Mouse (Mus musculus) kidney, postnatal 36 days (tissue): Measurements from ENCODE around the gene Vax2.

Experiments
- DNase-seq, 2 experiments: peaks; one replicate each; pipeline ENCODE4 v3.0.0; 2021 to 2022; ENCODE audit warnings: mixed read lengths in 2 of 2

The Vax2 gene

GRCm38 (mm10) chr6:83711725-83712475 is 836 bp downstream of the Vax2 start:
- no peak for DNase-seq

DNA sequence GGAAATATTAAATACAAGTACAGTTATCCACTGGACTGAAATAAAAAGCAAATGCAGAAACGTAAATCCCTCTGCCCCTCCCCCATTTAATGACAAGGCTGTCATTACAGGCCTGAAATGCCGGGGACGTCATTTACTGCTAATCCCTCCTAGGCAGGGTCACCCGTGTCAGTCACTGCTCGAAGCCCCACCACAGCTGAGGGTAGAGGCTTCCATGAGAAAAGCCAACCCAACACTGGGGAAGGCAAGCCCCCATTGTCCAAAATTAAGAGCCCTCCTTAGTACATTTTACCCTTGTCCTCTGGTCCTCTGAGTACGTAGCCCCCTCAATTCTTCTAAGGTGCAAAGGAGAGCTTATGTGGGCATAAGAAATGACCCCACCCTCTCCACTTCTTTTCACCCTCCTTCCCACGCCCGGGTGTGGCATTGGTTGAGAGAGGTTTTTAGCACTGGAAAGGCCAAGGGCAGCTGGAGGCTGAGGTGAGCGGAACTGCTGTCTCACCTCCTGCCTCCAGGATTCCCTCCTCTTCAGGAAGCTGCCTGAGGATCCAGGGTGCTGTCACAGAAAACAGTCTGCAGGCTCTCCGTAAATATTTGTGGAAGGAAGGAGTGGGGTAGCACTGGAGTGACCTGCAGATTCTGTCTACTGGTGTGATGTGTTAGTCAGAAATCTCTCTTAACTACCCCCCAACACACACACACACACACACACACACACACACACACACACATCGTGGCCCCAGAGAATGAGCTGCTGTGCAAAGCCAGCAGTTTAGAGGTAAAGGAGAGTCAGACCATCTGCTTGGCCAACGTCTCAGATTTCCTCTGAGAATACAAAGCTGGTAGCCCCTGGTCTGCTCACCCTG is 2.4 kb downstream of the Vax2 start:
- no peak for DNase-seq

DNA sequence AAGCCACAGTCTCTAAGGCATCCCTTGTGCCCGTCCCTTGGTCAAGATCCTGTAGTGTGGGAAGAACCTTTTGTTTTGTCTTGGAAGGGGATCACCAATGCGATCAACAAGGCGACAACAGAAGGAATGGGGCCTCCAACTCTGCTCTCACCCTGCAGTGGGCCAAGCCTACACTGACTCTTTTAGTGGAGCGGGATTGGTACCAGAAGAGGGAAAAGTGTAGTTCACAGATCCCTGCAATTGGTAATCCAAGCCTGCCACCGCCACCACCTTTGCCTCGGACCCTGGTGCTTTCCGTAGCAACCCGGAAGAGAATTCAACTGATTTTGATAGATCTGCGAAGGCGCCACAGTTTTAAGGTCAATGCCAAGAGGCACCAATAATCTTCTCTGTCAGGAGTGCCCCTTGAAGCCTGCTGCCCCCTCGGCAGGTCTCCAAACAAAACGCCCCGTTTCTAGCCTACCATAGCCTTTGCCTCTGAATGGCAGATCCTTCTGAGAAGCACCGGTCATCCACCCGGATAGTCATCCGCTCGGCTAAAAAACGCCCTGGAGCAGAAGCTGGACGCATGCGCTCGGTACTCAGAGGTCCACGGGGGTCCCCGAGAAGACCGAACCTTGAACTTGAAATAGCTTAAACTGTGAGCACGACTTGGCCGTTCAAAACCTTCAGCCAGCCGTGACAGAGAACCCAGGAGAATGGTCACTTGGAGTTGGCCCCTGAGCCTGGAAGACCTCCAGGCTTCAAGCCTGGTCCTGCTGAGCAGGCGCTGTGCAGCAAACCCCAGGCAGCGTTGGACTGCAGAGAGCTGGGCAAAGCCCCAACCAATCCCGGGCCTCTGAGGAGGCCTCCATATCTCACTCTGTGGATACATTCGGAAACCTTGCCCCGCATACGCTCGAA is 3.4 kb downstream of the Vax2 start:
- DNase-seq: no peak

GRCm38 (mm10) chr6:83715461-83716196 is 4.6 kb downstream of the Vax2 start:
- DNase-seq: no peak

DNA sequence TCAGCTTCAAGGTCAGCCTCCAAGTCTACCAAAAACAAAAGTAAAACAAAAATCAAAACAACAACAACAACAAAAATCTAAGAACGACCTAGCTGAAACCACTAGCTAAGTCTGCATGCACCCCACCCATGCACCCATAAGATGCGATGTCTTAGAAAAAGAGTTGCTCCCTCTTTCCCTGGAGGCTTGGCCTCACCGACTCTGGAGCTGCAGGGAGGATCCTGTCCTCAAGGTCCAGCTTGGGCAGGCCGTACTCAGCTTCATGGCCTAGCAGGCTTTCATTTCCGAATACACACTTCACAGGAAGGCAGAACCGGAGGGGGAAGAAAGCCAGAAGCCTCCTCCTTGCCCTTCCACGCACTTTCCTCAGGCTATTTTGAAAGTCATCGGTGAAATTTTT is 6.0 kb downstream of the Vax2 start:
- DNase-seq: no peak

- DNase-seq: no peak
These were observed 11.5 kb downstream of the Vax2 start for GRCm38 (mm10) chr6:83722526-83722925.

DNA sequence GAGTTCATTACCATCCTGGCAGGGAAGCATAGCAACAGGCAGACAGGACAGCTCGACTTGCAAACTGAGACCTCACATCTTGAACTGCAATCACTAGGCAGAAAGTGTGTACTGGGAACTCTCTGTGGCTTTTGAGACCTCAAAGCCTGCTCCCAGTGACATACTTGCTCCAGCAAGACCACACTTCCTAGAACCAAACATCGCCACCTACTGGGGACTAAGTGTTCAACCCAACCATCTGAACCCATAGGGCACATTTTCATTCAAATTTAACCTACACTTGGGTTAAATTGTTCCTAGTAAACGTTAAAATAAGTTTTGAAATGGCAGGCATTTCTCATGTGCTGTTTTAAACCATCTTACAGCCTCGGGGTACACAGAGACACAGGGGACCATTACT is 16.1 kb downstream of the Vax2 start:
- no peak for DNase-seq

DNA sequence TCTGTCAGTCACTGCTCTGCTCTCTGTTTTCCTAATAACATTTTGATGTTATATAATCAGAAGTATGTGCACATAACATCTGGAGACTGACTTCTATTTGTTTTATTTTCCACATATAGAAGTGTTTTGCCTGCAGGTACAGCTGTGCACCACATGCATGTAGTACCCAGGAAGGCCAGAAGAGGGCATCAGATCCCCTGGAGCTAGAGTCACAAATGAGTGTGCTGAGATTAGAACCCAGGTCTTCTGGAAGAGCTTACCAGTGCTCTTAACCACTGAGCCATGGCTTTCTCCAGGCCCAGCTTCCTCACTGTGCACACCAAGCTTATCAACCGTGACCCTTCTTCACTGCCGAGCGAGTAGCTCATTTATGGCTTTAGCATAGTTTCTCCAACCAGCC is 17.4 kb downstream of the Vax2 start:
- DNase-seq: peak; percentile 20 to 66

- no peak for DNase-seq
These were observed 18.4 kb downstream of the Vax2 start for GRCm38 (mm10) chr6:83729350-83729970.

DNA sequence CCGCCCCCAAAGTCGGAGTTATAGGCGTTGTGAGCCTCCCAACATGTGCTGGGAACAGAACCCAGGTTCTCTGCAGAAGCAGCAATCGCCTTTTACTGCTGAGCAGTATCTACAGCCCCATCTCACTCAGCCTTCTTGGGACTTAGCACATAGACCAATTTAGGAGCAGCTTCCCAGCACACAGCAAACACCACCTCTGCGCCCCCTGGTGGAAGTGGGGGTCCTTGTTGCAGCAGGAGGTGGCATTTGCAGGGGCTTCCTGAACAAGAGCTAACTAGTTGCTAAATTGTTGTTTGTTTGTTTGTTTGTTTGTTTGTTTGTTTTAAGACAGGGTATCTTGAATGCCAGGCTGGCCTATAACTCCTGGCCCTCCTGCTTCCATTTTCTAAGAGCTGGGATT is 20.1 kb downstream of the Vax2 start:
- peak; percentile 59 to 90 for DNase-seq

DNA sequence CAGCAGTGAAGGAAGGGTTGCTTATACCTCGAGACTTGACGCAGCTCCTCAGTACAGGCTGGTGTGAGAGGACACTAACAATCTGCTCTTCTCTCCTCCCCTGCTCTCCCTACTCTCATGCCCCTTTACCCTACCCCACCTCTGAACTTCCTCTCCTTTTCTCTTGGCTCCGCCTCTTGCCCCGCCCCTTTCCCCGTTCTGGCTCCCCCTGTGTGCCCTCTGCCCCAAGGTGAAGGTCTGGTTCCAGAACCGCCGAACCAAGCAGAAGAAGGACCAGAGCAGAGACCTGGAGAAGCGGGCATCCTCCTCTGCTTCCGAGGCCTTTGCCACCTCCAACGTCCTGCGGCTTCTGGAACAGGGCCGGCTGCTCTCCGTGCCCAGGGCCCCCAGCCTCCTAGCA is 26.2 kb downstream of the Vax2 start:
- DNase-seq: peak in 1 of 2 experiments; percentile 43

- no peak for DNase-seq
These were observed 27.5 kb downstream of the Vax2 start for GRCm38 (mm10) chr6:83738596-83738995.

DNA sequence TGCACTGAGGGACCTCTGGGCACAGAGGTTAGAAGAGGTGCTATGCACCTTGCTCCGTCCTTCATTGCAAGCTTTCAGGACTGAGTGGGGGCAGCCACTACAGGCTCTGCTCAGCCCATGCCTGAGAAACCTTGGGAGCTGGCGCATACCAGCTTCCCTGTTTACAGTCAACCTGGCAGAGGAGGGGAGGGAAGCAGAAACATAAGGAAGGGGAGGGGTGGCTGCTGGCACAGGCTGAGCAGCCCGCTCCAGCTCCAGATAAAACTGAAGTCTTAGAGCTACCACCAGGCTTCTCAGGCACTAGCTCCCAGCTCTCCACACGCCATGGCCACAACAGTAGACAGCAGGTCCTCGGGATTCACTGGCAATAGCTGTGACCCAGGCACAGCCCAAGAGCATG is 31.7 kb downstream of the Vax2 start, which contains the start of gene Atp6v1b1:
Gene Atp6v1b1, plus strand, starts transcription at position 230 of the 400 bp plus-strand sequence.
- DNase-seq: peak; percentile 52 to 69

- no peak for DNase-seq
These were observed 32.1 kb downstream of the Vax2 start for GRCm38 (mm10) chr6:83743212-83743611.

DNA sequence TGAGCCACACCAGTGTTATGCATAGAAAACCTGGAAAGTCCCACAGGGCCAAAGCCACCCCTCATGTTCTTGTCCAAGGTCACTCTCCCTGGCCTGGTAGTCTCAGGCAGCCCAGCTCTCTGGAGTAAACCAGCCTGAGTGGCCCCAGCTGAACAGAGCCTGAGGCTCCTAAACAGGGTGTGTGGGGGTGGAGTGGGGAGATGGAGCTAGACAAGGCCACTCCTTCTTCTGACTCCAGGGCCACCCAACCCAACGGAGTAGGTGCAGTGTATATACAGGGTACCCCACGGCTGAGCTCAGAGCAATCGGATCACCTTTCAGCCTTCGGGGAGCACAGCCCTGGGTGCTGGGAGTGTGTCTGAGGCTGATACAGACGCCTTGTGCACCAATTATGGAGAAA is 33.1 kb downstream of the Vax2 start:
- DNase-seq: peak; percentile 61 to 74

- DNase-seq: peak; percentile 18 to 21
These were observed 33.5 kb downstream of the Vax2 start for GRCm38 (mm10) chr6:83744557-83744956.

GRCm38 (mm10) chr6:83745466-83745865 is 34.4 kb downstream of the Vax2 start:
- no peak for DNase-seq

- no peak for DNase-seq
These were observed 38.2 kb downstream of the Vax2 start for GRCm38 (mm10) chr6:83749286-83749685.

- DNase-seq: peak; percentile 37 to 84
These were observed 39.2 kb downstream of the Vax2 start for GRCm38 (mm10) chr6:83750171-83750684.

GRCm38 (mm10) chr6:83756051-83756450 is 45.0 kb downstream of the Vax2 start:
- no peak for DNase-seq

- DNase-seq: no peak
These were observed 51.3 kb downstream of the Vax2 start, which contains the start of gene Ankrd53 for GRCm38 (mm10) chr6:83762344-83762743. TSS of gene Ankrd53 (plus strand) at chr6:83762644.
